Mouse (Mus musculus): ENCODE results near the gene Srd5a3. TPM values are rescaled to one million over a fixed set of nuclear protein-coding genes. Genes with fewer than 3 reads are reported as not detected.

Srd5a3 gene
- polyA plus RNA-seq, 1 experiment: 17.7 TPM

DNA sequence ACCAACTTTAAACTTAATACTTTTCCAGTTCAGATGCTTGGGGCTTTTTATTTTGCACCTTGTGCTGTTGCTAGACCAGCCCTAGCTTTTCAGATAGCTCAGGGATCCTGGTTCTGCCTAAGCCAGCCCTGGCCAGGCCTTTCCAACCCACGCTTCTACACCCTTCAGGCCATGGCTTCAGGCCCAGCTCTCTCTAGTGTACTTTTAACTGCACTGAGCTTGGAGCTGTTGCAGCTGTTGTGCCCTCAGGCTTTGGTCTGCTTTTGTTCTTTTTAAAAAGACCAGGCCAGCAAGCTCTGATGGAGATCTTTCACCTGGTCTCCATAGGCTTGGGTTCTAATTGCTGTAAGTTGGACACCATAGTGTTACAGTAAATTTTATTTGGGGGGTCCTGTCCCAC, 4.4 kb upstream of the Srd5a3 start:
- Histone ChIP-seq H3K36me3 (ENCODE audit: control insufficient read depth, insufficient read depth, low read length, poor library complexity, severe bottlenecking) (no peaks in the 10 kb centered on the region), H3K9me3 (replicated peaks; ENCODE audit: control insufficient read depth, insufficient read depth, low read length, poor library complexity, severe bottlenecking) (no peaks in the 10 kb centered on the region), H3K9ac (ENCODE audit: low read depth, poor library complexity, severe bottlenecking) (no peak overlapping the region), H3K4me3 (ENCODE audit: low read depth, low read length) (no peak overlapping the region), H3K27ac (ENCODE audit: insufficient read depth, low read length) (no peak overlapping the region), H3K4me1 (ENCODE audit: control insufficient read depth, insufficient read depth, low read length) (no peaks in the 10 kb centered on the region), H3K27me3 (ENCODE audit: control insufficient read depth, insufficient read depth, low read length, poor library complexity, severe bottlenecking) (no peaks in the 10 kb centered on the region)
- TF ChIP-seq CTCF (IDR thresholded peaks at IDR 0.05; ENCODE audit: low read depth, low read length) (no peak), EP300 (IDR thresholded peaks at IDR 0.05; ENCODE audit: insufficient read depth, low read depth, low read length) (no peak), POLR2A (IDR thresholded peaks at IDR 0.05; ENCODE audit: insufficient read depth, low read length) (no peak)

DNA sequence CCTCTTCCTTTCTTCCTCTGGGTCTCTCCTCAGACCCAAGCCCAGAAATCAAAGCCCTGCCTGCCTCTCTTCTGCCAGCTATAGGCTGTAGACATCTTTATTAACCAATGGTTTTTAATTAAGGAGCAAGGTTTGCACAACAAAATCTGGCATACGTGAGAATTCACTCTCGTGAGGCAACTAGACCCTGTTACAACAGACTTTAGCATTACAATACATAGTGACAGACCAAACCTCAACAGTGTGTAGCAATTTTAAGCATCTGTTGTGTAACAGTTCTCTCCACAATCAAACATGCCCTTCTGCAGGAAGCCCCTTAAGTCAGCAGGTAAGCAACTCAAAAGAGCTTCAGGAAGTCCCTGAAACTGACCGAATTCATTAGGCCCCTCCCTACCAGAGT, 3.8 kb upstream of the Srd5a3 start:
- TF ChIP-seq CTCF (IDR thresholded peaks at IDR 0.05; ENCODE audit: low read depth, low read length): no peak
- TF ChIP-seq EP300 (IDR thresholded peaks at IDR 0.05; ENCODE audit: insufficient read depth, low read depth, low read length): no peak
- no peak for TF ChIP-seq POLR2A (IDR thresholded peaks at IDR 0.05; ENCODE audit: insufficient read depth, low read length)
- H3K27ac ChIP-seq (ENCODE audit: insufficient read depth, low read length): no peak overlapping the region
- H3K4me3 ChIP-seq (ENCODE audit: low read depth, low read length): no peak overlapping the region

DNA sequence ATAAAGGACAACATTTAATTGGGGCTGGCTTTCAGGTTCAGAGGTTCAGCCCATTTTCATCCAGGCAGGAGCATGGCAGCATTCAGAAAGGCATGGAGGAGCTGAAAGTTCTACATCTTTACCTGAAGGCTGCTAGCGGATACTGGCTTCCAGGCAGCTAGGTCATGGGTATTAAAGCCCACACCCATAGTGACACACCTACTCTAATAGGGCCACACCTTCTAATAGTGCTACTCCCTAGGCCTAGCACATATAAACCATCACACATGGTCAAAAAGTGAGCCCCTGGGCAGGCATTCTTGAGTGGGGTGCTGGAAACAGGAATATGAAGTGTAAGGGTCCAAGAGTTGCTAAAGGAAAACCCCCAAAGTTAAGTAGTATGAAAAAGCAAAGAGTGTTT, 2.5 kb upstream of the Srd5a3 start:
- Histone ChIP-seq H3K9me3 (replicated peaks; ENCODE audit: control insufficient read depth, insufficient read depth, low read length, poor library complexity, severe bottlenecking) (no peaks in the 10 kb centered on the region), H3K27ac (ENCODE audit: insufficient read depth, low read length) (no peak overlapping the region), H3K27me3 (ENCODE audit: control insufficient read depth, insufficient read depth, low read length, poor library complexity, severe bottlenecking) (no peaks in the 10 kb centered on the region), H3K9ac (ENCODE audit: low read depth, poor library complexity, severe bottlenecking) (no peak overlapping the region), H3K4me1 (ENCODE audit: control insufficient read depth, insufficient read depth, low read length) (no peaks in the 10 kb centered on the region), H3K36me3 (ENCODE audit: control insufficient read depth, insufficient read depth, low read length, poor library complexity, severe bottlenecking) (no peaks in the 10 kb centered on the region), H3K4me3 (ENCODE audit: low read depth, low read length) (no peak overlapping the region)
- no peak for TF ChIP-seq POLR2A (IDR thresholded peaks at IDR 0.05; ENCODE audit: insufficient read depth, low read length)
- TF ChIP-seq CTCF (IDR thresholded peaks at IDR 0.05; ENCODE audit: low read depth, low read length): no peak
- no peak for TF ChIP-seq EP300 (IDR thresholded peaks at IDR 0.05; ENCODE audit: insufficient read depth, low read depth, low read length)

More for the DNA sequence above, 3.8 kb upstream of the Srd5a3 start:
- Histone ChIP-seq H3K9ac (ENCODE audit: low read depth, poor library complexity, severe bottlenecking) (no peak overlapping the region), H3K9me3 (replicated peaks; ENCODE audit: control insufficient read depth, insufficient read depth, low read length, poor library complexity, severe bottlenecking) (no peaks in the 10 kb centered on the region), H3K4me1 (ENCODE audit: control insufficient read depth, insufficient read depth, low read length) (no peaks in the 10 kb centered on the region), H3K36me3 (ENCODE audit: control insufficient read depth, insufficient read depth, low read length, poor library complexity, severe bottlenecking) (no peaks in the 10 kb centered on the region), H3K27me3 (ENCODE audit: control insufficient read depth, insufficient read depth, low read length, poor library complexity, severe bottlenecking) (no peaks in the 10 kb centered on the region)

DNA sequence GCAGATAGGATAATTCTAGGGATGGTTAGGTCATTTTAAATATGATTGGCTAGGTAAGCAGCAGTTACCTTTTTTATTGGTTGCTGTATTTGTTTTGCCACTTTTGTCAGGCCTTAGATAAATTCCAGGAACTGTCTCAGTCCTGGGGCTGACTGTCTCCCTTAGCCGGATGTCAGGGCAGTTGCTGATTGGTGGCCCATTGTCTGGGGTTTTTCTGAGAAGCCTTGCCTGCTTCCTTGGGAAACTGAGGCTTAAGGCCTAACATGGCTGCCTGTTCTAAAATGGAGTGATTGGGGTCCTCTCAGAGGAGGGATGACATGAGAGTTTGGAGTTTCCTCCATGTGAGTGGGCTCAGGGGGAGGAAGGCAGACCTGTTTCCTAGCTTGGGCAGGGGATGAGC, 2.0 kb upstream of the Srd5a3 start:
- H3K9me3 ChIP-seq (replicated peaks; ENCODE audit: control insufficient read depth, insufficient read depth, low read length, poor library complexity, severe bottlenecking): no peaks in the 10 kb centered on the region
- no peaks in the 10 kb centered on the region for H3K27me3 ChIP-seq (ENCODE audit: control insufficient read depth, insufficient read depth, low read length, poor library complexity, severe bottlenecking)
- H3K36me3 ChIP-seq (ENCODE audit: control insufficient read depth, insufficient read depth, low read length, poor library complexity, severe bottlenecking): no peaks in the 10 kb centered on the region
- H3K9ac ChIP-seq (ENCODE audit: low read depth, poor library complexity, severe bottlenecking): no peak overlapping the region
- no peak for TF ChIP-seq POLR2A (IDR thresholded peaks at IDR 0.05; ENCODE audit: insufficient read depth, low read length)
- no peak for TF ChIP-seq EP300 (IDR thresholded peaks at IDR 0.05; ENCODE audit: insufficient read depth, low read depth, low read length)
- TF ChIP-seq CTCF (IDR thresholded peaks at IDR 0.05; ENCODE audit: low read depth, low read length): no peak
- no peak overlapping the region for H3K4me3 ChIP-seq (ENCODE audit: low read depth, low read length)
- H3K27ac ChIP-seq (ENCODE audit: insufficient read depth, low read length): no peak overlapping the region
- H3K4me1 ChIP-seq (ENCODE audit: control insufficient read depth, insufficient read depth, low read length): no peaks in the 10 kb centered on the region

DNA sequence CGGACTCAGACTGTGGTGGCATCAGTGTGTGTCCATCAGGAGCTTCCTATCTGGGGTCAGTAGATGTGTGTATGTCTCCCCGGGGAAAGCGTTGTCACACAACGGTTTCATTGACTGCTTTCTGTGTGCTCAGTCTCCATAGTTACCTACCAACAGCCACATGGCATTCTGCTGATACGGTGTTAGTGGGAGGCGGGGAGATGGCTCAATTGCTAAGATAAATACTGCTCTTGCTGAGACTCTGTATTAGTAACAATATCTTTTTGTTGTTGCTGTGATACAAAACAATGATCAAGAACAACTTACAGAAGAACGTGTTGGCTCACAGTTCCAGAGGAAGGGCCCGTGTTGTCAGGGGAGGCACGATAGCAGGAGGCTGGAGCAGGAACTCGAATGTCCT, 1.6 kb upstream of the Srd5a3 start:
- Histone ChIP-seq H3K4me3 (ENCODE audit: low read depth, low read length) (no peak overlapping the region), H3K27me3 (ENCODE audit: control insufficient read depth, insufficient read depth, low read length, poor library complexity, severe bottlenecking) (no peaks in the 10 kb centered on the region), H3K4me1 (ENCODE audit: control insufficient read depth, insufficient read depth, low read length) (no peaks in the 10 kb centered on the region), H3K9me3 (replicated peaks; ENCODE audit: control insufficient read depth, insufficient read depth, low read length, poor library complexity, severe bottlenecking) (no peaks in the 10 kb centered on the region), H3K9ac (ENCODE audit: low read depth, poor library complexity, severe bottlenecking) (no peak overlapping the region), H3K27ac (ENCODE audit: insufficient read depth, low read length) (no peak overlapping the region), H3K36me3 (ENCODE audit: control insufficient read depth, insufficient read depth, low read length, poor library complexity, severe bottlenecking) (no peaks in the 10 kb centered on the region)
- TF ChIP-seq CTCF (IDR thresholded peaks at IDR 0.05; ENCODE audit: low read depth, low read length) (no peak), POLR2A (IDR thresholded peaks at IDR 0.05; ENCODE audit: insufficient read depth, low read length) (no peak), EP300 (IDR thresholded peaks at IDR 0.05; ENCODE audit: insufficient read depth, low read depth, low read length) (no peak)

DNA sequence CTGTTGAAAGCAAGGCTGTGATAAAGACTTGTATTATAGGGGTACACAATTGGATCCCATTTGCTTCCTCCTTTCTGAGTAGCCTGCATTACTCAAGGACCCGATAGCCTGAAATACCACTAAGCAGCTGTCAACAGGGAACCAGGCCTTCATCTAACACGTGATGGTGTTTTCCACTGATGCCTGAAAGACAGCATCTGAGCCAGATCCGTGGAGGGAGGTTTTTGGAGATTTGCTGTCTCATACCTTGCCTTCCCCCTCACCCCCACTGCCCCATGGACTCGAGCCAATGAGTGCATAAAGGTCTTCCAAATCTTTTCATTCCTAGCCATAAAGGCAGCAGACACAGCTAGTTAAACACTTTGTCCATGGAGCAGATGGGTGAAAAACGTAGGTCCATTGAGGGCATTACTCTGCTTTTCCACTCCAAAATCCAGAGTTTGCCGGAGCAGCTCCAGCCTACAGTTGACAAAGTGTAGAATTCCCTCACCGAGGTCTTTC, 850 bp upstream of the Srd5a3 start:
- Histone ChIP-seq H3K9me3 (replicated peaks; ENCODE audit: control insufficient read depth, insufficient read depth, low read length, poor library complexity, severe bottlenecking) (no peaks in the 10 kb centered on the region), H3K27ac (ENCODE audit: insufficient read depth, low read length) (no peak overlapping the region), H3K9ac (ENCODE audit: low read depth, poor library complexity, severe bottlenecking) (peak overlapping the region; percentile 76; the same call in 1 of the 2 replicates), H3K4me1 (ENCODE audit: control insufficient read depth, insufficient read depth, low read length) (no peaks in the 10 kb centered on the region), H3K27me3 (ENCODE audit: control insufficient read depth, insufficient read depth, low read length, poor library complexity, severe bottlenecking) (no peaks in the 10 kb centered on the region), H3K36me3 (ENCODE audit: control insufficient read depth, insufficient read depth, low read length, poor library complexity, severe bottlenecking) (no peaks in the 10 kb centered on the region), H3K4me3 (ENCODE audit: low read depth, low read length) (no peak overlapping the region)
- TF ChIP-seq EP300 (IDR thresholded peaks at IDR 0.05; ENCODE audit: insufficient read depth, low read depth, low read length): no peak
- no peak for TF ChIP-seq POLR2A (IDR thresholded peaks at IDR 0.05; ENCODE audit: insufficient read depth, low read length)
- TF ChIP-seq CTCF (IDR thresholded peaks at IDR 0.05; ENCODE audit: low read depth, low read length): no peak
